Mouse (Mus musculus): ENCODE data around the gene Nup50.

DNA sequence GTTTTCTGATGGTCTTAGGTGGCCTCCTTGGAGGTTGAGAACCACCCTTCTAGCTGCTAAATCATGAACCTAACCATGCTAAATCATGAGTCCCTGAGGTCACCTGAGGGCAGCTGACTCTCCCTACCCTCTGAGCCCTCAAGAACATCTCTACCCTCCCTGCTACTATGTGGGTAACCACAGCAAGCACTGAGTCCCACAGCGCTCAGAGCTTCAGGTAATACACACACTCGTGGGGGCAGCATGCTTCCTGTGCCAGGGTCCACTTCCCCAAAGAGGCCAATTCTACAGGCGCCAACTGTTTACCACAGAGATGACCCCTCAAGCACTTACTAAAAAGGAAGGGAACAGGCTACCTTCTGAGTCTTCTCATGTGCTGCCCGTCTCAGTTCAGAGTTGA, 45.3 kb downstream of the Nup50 start:
- no peak for TF ChIP-seq CTCF (IDR thresholded peaks at IDR 0.05)
- no peak for TF ChIP-seq EP300 (IDR thresholded peaks at IDR 0.05; ENCODE audit: insufficient read depth, low read depth, low read length)
- TF ChIP-seq POLR2A (IDR thresholded peaks at IDR 0.05; ENCODE audit: insufficient read depth, low read depth, low read length) = no peak
